Mouse (Mus musculus) CD4-positive, CD25-positive, alpha-beta regulatory T cell, adult 4 months (primary cell): ENCODE data around the gene Pomt1. TPM values are rescaled to one million over a fixed set of nuclear protein-coding genes. Genes with fewer than 3 reads are reported as not detected.

ENCODE experiments used
- ATAC-seq: one replicate; pipeline ENCODE4 v1.8.0; 2017
- polyA plus RNA-seq, 2 experiments: library from polyadenylated mRNA; unstranded; fragments of 100-300 nt; shearing (Covaris generic); gene quantifications; one replicate each; pipeline ENCODE4 v1.2.1; 2017

The Pomt1 gene
- polyA plus RNA-seq, 2 experiments from 2014 or later, result 6.5 to 7.9 TPM

- ATAC-seq, result no peak
Measured at GRCm38 (mm10) chr2:32221577-32221976, 14.8 kb upstream of the Pomt1 start.

GRCm38 (mm10) chr2:32222057-32222456, 14.3 kb upstream of the Pomt1 start:
- no peak for ATAC-seq

- no peak for ATAC-seq
Measured at GRCm38 (mm10) chr2:32235433-32235832, 957 bp upstream of the Pomt1 start.

- ATAC-seq, result peak; percentile 45
Measured at GRCm38 (mm10) chr2:32236760-32237487, 534 bp downstream of the Pomt1 start.

- ATAC-seq, result no peak
Measured at GRCm38 (mm10) chr2:32237571-32237970, 1.2 kb downstream of the Pomt1 start.

GRCm38 (mm10) chr2:32238708-32239435, 2.5 kb downstream of the Pomt1 start:
- ATAC-seq, result no peak

GRCm38 (mm10) chr2:32240591-32240990, 4.2 kb downstream of the Pomt1 start:
- ATAC-seq, result no peak

- ATAC-seq, result no peak
Measured at GRCm38 (mm10) chr2:32242986-32243385, 6.6 kb downstream of the Pomt1 start.

- no peak for ATAC-seq
Measured at GRCm38 (mm10) chr2:32246741-32247140, 10.4 kb downstream of the Pomt1 start.

- ATAC-seq, result no peak
Measured at GRCm38 (mm10) chr2:32248377-32249361, 12.3 kb downstream of the Pomt1 start.

GRCm38 (mm10) chr2:32251791-32252527, 15.6 kb downstream of the Pomt1 start:
- no peak for ATAC-seq

GRCm38 (mm10) chr2:32252658-32253057, 16.3 kb downstream of the Pomt1 start:
- no peak for ATAC-seq

GRCm38 (mm10) chr2:32253352-32253751, 17.0 kb downstream of the Pomt1 start:
- ATAC-seq, result no peak

GRCm38 (mm10) chr2:32254563-32254962, 18.2 kb downstream of the Pomt1 start:
- no peak for ATAC-seq

GRCm38 (mm10) chr2:32256273-32256672, 19.9 kb downstream of the Pomt1 start:
- no peak for ATAC-seq

- no peak for ATAC-seq
Measured at GRCm38 (mm10) chr2:32258887-32259533, 22.6 kb downstream of the Pomt1 start.

- ATAC-seq, result peak; percentile 94
Measured at GRCm38 (mm10) chr2:32259657-32260417, 23.4 kb downstream of the Pomt1 start, which contains the start of gene Uck1. TSS of gene Uck1 (minus strand) at chr2:32260159.

GRCm38 (mm10) chr2:32260635-32261034, 24.2 kb downstream of the Pomt1 start:
- peak; percentile 51 for ATAC-seq

- no peak for ATAC-seq
Measured at GRCm38 (mm10) chr2:32275823-32276222, 39.4 kb downstream of the Pomt1 start.

GRCm38 (mm10) chr2:32282289-32282688, 45.9 kb downstream of the Pomt1 start:
- ATAC-seq, result no peak

- no peak for ATAC-seq
Measured at GRCm38 (mm10) chr2:32282727-32283126, 46.3 kb downstream of the Pomt1 start.
